Mouse (Mus musculus): ENCODE measurements at regions not wholly inside any gene's neighbourhood (a gene's known extent, or its start where the extent isn't known, plus 50 kb on each side); places are given as distances from the start of the nearest gene placed in this dataset.

- H3K36me3 ChIP-seq (ENCODE audit: insufficient read depth, low read length): no peaks in the 10 kb centered on the region
- TF ChIP-seq NANOG (IDR thresholded peaks at IDR 0.05; ENCODE audit: borderline replicate concordance, low read length) (no peak), CTCF (conservative IDR thresholded peaks at IDR 0.05; ENCODE audit: low read length) (no peak), POU5F1 (IDR thresholded peaks at IDR 0.05; ENCODE audit: borderline replicate concordance, low read length) (no peak)
- no peaks in the 10 kb centered on the region for H3K9me3 ChIP-seq (ENCODE audit: low read length)
- no peaks in the 10 kb centered on the region for H3K27me3 ChIP-seq (ENCODE audit: insufficient read depth, low read length)
- H3K4me1 ChIP-seq (replicated peaks; ENCODE audit: low read depth, low read length): no peaks in the 10 kb centered on the region
- H3K4me3 ChIP-seq (replicated peaks; ENCODE audit: low read length): no peak overlapping the region
Observed at GRCm38 (mm10) chr9:61847496-61847895, 66.8 kb downstream of the Rplp1 start.

GRCm38 (mm10) chr9:61844645-61845044 is 69.7 kb downstream of the Rplp1 start:
- no peak overlapping the region for H3K4me3 ChIP-seq (replicated peaks; ENCODE audit: low read length)
- H3K4me1 ChIP-seq (replicated peaks; ENCODE audit: low read depth, low read length): no peaks in the 10 kb centered on the region
- no peaks in the 10 kb centered on the region for H3K36me3 ChIP-seq (ENCODE audit: insufficient read depth, low read length)
- H3K9me3 ChIP-seq (ENCODE audit: low read length): no peaks in the 10 kb centered on the region
- no peaks in the 10 kb centered on the region for H3K27me3 ChIP-seq (ENCODE audit: insufficient read depth, low read length)
- TF ChIP-seq NANOG (IDR thresholded peaks at IDR 0.05; ENCODE audit: borderline replicate concordance, low read length) (no peak), POU5F1 (IDR thresholded peaks at IDR 0.05; ENCODE audit: borderline replicate concordance, low read length) (no peak), CTCF (conservative IDR thresholded peaks at IDR 0.05; ENCODE audit: low read length) (no peak)

- Histone ChIP-seq H3K4me1 (replicated peaks; ENCODE audit: low read depth, low read length) (no peaks in the 10 kb centered on the region), H3K36me3 (ENCODE audit: insufficient read depth, low read length) (no peaks in the 10 kb centered on the region), H3K9me3 (ENCODE audit: low read length) (no peaks in the 10 kb centered on the region), H3K27me3 (ENCODE audit: insufficient read depth, low read length) (no peaks in the 10 kb centered on the region), H3K4me3 (replicated peaks; ENCODE audit: low read length) (no peak overlapping the region)
- TF ChIP-seq POU5F1 (IDR thresholded peaks at IDR 0.05; ENCODE audit: borderline replicate concordance, low read length) (no peak), CTCF (conservative IDR thresholded peaks at IDR 0.05; ENCODE audit: low read length) (no peak), NANOG (IDR thresholded peaks at IDR 0.05; ENCODE audit: borderline replicate concordance, low read length) (no peak)
Observed at GRCm38 (mm10) chr9:61844141-61844540, 70.2 kb downstream of the Rplp1 start.

GRCm38 (mm10) chr9:61843513-61843912 is 70.8 kb downstream of the Rplp1 start:
- TF ChIP-seq CTCF (conservative IDR thresholded peaks at IDR 0.05; ENCODE audit: low read length) (no peak), NANOG (IDR thresholded peaks at IDR 0.05; ENCODE audit: borderline replicate concordance, low read length) (no peak), POU5F1 (IDR thresholded peaks at IDR 0.05; ENCODE audit: borderline replicate concordance, low read length) (no peak)
- Histone ChIP-seq H3K27me3 (ENCODE audit: insufficient read depth, low read length) (no peaks in the 10 kb centered on the region), H3K4me1 (replicated peaks; ENCODE audit: low read depth, low read length) (no peaks in the 10 kb centered on the region), H3K9me3 (ENCODE audit: low read length) (no peaks in the 10 kb centered on the region), H3K36me3 (ENCODE audit: insufficient read depth, low read length) (no peaks in the 10 kb centered on the region), H3K4me3 (replicated peaks; ENCODE audit: low read length) (no peak overlapping the region)

- Histone ChIP-seq H3K36me3 (ENCODE audit: insufficient read depth, low read length) (no peaks in the 10 kb centered on the region), H3K4me3 (replicated peaks; ENCODE audit: low read length) (no peak overlapping the region), H3K4me1 (replicated peaks; ENCODE audit: low read depth, low read length) (no peaks in the 10 kb centered on the region), H3K9me3 (ENCODE audit: low read length) (no peaks in the 10 kb centered on the region), H3K27me3 (ENCODE audit: insufficient read depth, low read length) (no peaks in the 10 kb centered on the region)
- TF ChIP-seq NANOG (IDR thresholded peaks at IDR 0.05; ENCODE audit: borderline replicate concordance, low read length) (no peak), POU5F1 (IDR thresholded peaks at IDR 0.05; ENCODE audit: borderline replicate concordance, low read length) (no peak), CTCF (conservative IDR thresholded peaks at IDR 0.05; ENCODE audit: low read length) (no peak)
Observed at GRCm38 (mm10) chr9:61842384-61842783, 72.0 kb downstream of the Rplp1 start.

- Histone ChIP-seq H3K4me1 (replicated peaks; ENCODE audit: low read depth, low read length) (no peaks in the 10 kb centered on the region), H3K9me3 (ENCODE audit: low read length) (no peaks in the 10 kb centered on the region), H3K4me3 (replicated peaks; ENCODE audit: low read length) (no peak overlapping the region), H3K27me3 (ENCODE audit: insufficient read depth, low read length) (no peaks in the 10 kb centered on the region), H3K36me3 (ENCODE audit: insufficient read depth, low read length) (no peaks in the 10 kb centered on the region)
- TF ChIP-seq NANOG (IDR thresholded peaks at IDR 0.05; ENCODE audit: borderline replicate concordance, low read length) (no peak), POU5F1 (IDR thresholded peaks at IDR 0.05; ENCODE audit: borderline replicate concordance, low read length) (no peak), CTCF (conservative IDR thresholded peaks at IDR 0.05; ENCODE audit: low read length) (no peak)
Observed at GRCm38 (mm10) chr9:61841222-61841621, 73.1 kb downstream of the Rplp1 start.

- Histone ChIP-seq H3K36me3 (ENCODE audit: insufficient read depth, low read length) (no peaks in the 10 kb centered on the region), H3K27me3 (ENCODE audit: insufficient read depth, low read length) (no peaks in the 10 kb centered on the region), H3K4me3 (replicated peaks; ENCODE audit: low read length) (no peak overlapping the region), H3K4me1 (replicated peaks; ENCODE audit: low read depth, low read length) (no peaks in the 10 kb centered on the region), H3K9me3 (ENCODE audit: low read length) (no peaks in the 10 kb centered on the region)
- TF ChIP-seq CTCF (conservative IDR thresholded peaks at IDR 0.05; ENCODE audit: low read length): no peak
- TF ChIP-seq NANOG (IDR thresholded peaks at IDR 0.05; ENCODE audit: borderline replicate concordance, low read length): no peak
- no peak for TF ChIP-seq POU5F1 (IDR thresholded peaks at IDR 0.05; ENCODE audit: borderline replicate concordance, low read length)
Observed at GRCm38 (mm10) chr9:61840353-61840752, 74.0 kb downstream of the Rplp1 start.

GRCm38 (mm10) chr9:61833226-61833625 is 81.1 kb downstream of the Rplp1 start:
- Histone ChIP-seq H3K27me3 (ENCODE audit: insufficient read depth, low read length) (no peaks in the 10 kb centered on the region), H3K4me1 (replicated peaks; ENCODE audit: low read depth, low read length) (no peaks in the 10 kb centered on the region), H3K4me3 (replicated peaks; ENCODE audit: low read length) (no peak overlapping the region), H3K36me3 (ENCODE audit: insufficient read depth, low read length) (no peaks in the 10 kb centered on the region), H3K9me3 (ENCODE audit: low read length) (no peaks in the 10 kb centered on the region)
- no peak for TF ChIP-seq POU5F1 (IDR thresholded peaks at IDR 0.05; ENCODE audit: borderline replicate concordance, low read length)
- no peak for TF ChIP-seq CTCF (conservative IDR thresholded peaks at IDR 0.05; ENCODE audit: low read length)
- TF ChIP-seq NANOG (IDR thresholded peaks at IDR 0.05; ENCODE audit: borderline replicate concordance, low read length): no peak

- TF ChIP-seq POU5F1 (IDR thresholded peaks at IDR 0.05; ENCODE audit: borderline replicate concordance, low read length) (no peak), CTCF (conservative IDR thresholded peaks at IDR 0.05; ENCODE audit: low read length) (no peak), NANOG (IDR thresholded peaks at IDR 0.05; ENCODE audit: borderline replicate concordance, low read length) (no peak)
- no peaks in the 10 kb centered on the region for H3K9me3 ChIP-seq (ENCODE audit: low read length)
- H3K4me3 ChIP-seq (replicated peaks; ENCODE audit: low read length): no peak overlapping the region
- H3K36me3 ChIP-seq (ENCODE audit: insufficient read depth, low read length): no peaks in the 10 kb centered on the region
- H3K4me1 ChIP-seq (replicated peaks; ENCODE audit: low read depth, low read length): no peaks in the 10 kb centered on the region
- no peaks in the 10 kb centered on the region for H3K27me3 ChIP-seq (ENCODE audit: insufficient read depth, low read length)
Observed at GRCm38 (mm10) chr9:61830236-61830635, 84.1 kb downstream of the Rplp1 start.

All from E14TG2a.4 (cell line).